Mouse (Mus musculus) T-helper 1 cell (primary cell): ENCODE data around the gene Olfr462.

Experiments
- in situ Hi-C: fragments of 300-600 bp; cut with MboI, MseI; formaldehyde crosslinking; loops from one replicate; pipeline ENCODE4 v1.15.1; 2025; ENCODE audit warnings: high pct_unique_total_duplicates

Gene Olfr462

GRCm38 (mm10) chr11:87847884-87848283 is 44.2 kb downstream of the Olfr462 start:
- in situ Hi-C loops: no loop called here

- in situ Hi-C loops: no loop called here
Observed at GRCm38 (mm10) chr11:87846968-87847600, 45.0 kb downstream of the Olfr462 start.

GRCm38 (mm10) chr11:87841436-87841835 is 50.6 kb downstream of the Olfr462 start:
- in situ Hi-C loops: no loop called here

- in situ Hi-C loops: no loop called here
Observed at GRCm38 (mm10) chr11:87840676-87841075, 51.4 kb downstream of the Olfr462 start.
